Mouse (Mus musculus): ENCODE results near the gene Ap1m1. TPM values are rescaled to one million over a fixed set of nuclear protein-coding genes. Genes with fewer than 3 reads are reported as not detected.
A peak's percentile ranks its signal among the peaks of the same experiment; 100 is the strongest.

Gene Ap1m1
- 10 to 100 TPM; 21.4 to 22.4 TPM for total RNA-seq (2021)
- long read RNA-seq, experiment 1, transcript Ap1m1-201 (12 exons, 2,084 nt): major isoform, 26 of 28 reads
- long read RNA-seq, experiment 1, partial matches to known transcripts: 1 of 28 reads
- long read RNA-seq, experiment 1, other reads (novel, unspliced or antisense): 1 of 28 reads
- long read RNA-seq, experiment 2, transcript Ap1m1-201 (12 exons, 2,084 nt): major isoform, 31 of 39 reads
- long read RNA-seq, experiment 2, partial matches to known transcripts: 4 of 39 reads
- long read RNA-seq, experiment 2, other reads (novel, unspliced or antisense): 4 of 39 reads

DNA sequence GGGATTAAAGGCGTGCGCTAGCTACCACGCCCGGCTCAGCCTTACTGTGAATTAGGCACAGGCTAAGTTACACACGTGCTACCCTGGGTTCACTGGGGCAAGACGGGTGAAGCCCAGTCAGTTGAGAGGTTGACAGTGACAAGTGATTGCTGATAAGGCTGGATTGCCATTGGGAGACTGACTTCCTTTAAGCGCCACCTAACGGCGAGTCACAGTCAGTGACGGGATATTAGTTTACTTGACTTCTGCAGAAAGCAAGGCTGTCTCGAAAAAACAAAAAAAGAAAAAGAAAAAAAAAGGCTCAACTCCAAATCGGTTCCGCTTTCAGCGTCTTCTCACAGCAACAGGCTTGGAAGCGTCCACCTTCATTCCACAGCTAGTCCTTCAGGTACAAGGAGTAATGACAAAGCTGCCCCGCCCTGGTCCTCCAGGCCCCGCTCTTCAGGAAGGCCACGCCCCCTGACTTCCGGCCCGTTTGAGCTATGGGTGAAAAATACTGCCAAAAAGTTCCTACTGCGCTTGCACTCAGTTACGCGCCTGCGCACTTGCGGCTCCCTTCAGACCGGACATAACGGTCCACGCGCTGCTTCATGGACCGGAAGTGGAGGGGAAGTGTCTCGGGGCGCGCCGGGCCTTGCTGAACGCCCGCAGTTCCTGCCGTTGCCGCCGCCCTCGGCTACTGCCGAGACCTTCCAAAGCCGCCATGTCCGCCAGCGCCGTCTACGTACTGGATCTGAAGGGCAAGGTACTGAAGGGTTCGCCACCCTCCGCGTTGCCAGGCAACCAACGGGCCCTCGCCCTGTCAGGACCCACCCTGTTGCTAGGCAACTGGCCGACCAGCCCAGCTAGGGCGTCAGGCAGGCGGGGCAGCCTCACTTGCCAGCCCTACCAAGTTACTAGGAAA lies at the start of gene Ap1m1:
Ap1m1 (plus strand) TSS at position 520 of the 904 bp plus-strand sequence.
- intact Hi-C loops (cut with DNase I): no loop called here
- DNase-seq: peak; percentile 97

DNA sequence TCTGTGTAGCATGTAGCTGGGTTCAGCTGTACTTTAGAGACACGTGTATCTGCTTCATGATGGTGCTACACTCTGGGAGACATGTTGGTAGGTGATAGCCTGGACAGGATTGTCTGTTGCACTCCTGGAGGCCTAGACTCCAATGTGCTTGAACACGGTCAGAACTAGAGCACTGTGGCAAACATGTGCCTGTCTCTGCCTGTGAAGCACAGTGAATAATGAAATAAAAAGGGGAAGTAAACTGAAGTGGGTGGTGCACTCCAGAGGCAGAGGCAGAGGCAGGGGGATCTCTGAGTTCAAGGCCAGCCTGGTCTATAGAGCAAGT lies 49.6 kb upstream of the Ap1m1 start:
- no peak for DNase-seq
- intact Hi-C loops (cut with DNase I): no loop called here

DNA sequence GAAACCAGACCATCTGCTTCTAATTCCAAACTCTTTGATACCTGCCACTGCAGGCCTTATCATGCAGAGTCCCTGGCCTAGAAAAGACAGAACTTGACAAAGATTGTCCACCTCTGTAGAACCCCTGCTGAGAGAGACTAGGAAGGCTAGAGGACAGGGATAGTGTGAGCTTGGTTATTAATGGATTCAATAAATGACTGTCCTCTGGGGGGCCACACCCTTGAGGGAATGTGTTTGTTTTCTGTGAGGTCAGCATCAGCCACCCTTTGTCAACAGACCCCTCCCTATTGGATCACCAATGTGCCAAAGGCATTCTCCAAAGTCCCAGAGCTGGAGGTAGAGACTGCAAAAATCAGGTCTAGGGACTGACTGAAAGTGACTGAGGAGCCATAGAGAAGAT lies 47.8 kb upstream of the Ap1m1 start:
- DNase-seq: no peak
- intact Hi-C loops (cut with DNase I): no loop called here

DNA sequence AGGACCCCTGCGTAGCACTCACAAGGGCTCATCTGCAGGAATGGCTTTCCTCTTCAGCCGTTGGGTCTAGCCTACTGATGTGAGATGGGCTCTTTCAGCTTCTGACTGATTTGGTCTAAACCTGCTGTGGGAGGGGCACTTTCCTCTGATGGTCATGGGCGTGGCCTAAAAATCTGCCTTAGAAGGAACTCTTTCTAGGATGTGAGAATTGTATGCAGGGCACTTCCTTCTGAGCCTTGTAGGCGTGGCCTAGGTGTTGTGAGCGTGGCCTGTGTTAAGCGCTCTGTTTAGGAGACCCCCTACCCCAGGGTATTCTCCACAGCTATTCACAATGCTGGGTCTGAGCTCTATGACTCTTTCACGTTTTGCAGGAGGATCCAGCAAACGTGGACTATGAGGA lies 41.8 kb upstream of the Ap1m1 start:
- DNase-seq: no peak

DNA sequence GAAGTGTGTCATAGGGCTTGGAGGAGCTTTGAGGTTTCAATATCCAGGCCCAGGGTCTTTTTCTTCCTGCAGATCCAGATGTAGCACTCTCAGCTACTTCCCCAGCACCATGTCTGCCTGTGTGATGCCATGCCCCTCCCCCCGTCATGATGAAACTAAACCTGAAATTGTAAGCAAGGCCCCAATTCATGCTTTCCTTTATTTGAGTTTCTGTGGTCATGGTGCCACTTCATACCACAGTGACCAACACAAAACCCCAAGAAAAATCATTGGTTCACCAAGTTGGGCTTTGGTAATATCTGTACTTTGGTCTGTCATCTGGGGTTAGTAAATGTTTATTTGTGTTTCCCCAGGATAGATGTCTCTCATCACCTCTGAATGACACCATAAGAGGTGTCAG lies 31.2 kb upstream of the Ap1m1 start:
- intact Hi-C loops (cut with DNase I): no loop called here
- no peak for DNase-seq

More for the DNA sequence above, 41.8 kb upstream of the Ap1m1 start:
- intact Hi-C loops (cut with DNase I): no loop called here

DNA sequence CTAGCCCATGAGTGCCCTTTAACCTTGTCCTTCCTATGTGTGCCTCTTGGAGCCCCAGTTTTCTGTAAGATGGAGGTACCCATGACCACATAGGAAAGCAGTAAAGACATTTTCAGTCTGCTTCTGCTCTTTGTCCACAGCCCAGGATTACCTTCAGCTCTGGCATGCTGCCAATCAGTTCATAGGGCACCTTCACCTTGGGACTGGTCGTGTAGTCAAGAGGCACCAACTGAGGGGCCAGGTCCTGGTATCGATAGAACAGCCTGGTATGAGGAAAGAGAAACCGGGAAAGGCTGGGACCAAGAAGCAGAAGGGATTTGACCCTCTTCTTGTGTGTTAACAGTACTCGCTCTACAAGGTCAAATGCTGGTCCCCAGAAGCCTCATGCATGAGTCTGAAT lies 29.6 kb upstream of the Ap1m1 start:
- no peak for DNase-seq
- intact Hi-C loops (cut with DNase I): no loop called here

DNA sequence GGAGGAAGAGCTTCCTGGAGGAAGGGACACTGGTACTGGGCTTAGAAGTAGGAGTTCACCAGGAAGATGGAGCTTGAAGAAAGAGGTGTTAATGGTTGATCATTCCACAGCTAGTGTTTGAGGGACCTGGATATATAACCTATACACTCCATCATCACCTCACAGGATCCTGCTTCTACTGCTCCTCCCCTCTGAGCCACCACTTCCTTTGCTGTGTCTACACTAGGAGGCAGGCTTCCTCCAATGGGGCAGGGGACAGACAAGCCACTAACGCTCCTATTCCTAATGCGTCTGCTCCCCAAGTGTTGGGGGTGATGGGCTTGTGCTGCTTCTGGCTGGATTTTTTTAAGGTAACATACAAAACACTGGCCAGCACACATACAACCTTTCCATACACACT lies 29.1 kb upstream of the Ap1m1 start:
- intact Hi-C loops (cut with DNase I): no loop called here
- DNase-seq: no peak

DNA sequence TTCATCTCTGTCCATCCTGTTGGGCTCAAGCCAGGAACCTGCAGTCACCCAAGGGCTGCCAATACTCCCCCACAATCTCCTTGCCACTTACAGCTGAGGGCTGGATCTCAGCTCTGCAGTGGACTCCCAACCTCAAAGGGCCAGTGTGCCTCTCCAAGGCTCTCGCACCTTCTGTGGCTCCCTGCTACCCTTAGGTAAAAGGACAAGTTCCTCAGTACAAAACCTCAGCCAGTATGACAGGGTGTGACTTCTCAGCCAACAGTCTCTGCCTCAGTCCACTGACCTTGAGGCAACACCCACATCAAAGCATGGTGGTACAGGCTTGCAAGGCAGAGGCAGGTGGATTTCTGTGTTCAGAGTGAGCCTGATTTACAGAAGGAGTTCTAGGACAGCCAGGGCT lies 28.0 kb upstream of the Ap1m1 start:
- intact Hi-C loops (cut with DNase I): no loop called here
- no peak for DNase-seq

DNA sequence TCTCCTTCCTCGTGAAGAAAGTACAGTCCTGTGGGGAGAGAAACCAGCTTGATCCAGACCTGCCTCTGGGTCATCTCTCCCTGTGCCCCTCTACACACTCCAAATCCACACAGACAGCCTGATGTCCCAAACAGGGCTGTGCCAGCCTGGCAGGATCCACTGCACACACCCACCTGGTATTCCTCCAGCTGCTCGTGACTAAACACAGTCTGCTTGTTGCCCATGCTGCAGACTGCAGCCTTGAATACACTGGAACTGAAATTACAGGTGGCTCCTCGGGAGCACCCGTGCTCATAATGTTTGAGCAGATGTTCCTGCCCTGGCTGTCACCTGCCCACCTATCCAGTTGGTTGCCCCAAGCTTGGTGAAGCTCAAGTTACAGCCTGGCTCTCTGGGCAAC lies 27.1 kb upstream of the Ap1m1 start, which contains the start of gene Cib3:
Cib3 (minus strand) TSS at position 87 of the 400 bp plus-strand sequence.
- no peak for DNase-seq
- intact Hi-C loops (cut with DNase I): no loop called here

DNA sequence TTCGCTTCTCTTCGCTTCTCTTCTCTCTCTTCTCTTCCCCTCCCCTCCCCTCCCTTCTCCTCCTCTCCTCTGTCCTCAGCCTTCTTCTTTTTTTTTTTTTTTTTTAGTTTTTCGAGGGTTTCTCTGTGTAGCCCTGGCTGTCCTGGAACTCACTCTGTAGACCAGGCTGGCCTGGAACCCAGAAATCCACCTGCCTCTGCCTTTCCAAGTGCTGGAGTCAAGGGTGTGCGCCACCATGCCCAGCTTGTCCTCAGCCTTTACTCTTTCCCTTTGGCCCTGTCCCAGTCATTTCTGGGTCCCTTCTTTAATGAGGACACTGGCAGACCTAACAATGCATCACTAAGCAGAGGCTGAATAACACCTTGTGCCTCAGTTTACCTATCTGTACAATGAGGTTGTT lies 26.3 kb upstream of the Ap1m1 start, which contains the start of gene Gm11034:
Gm11034 (minus strand) TSS at position 101 of the 400 bp plus-strand sequence.
- intact Hi-C loops (cut with DNase I): no loop called here
- no peak for DNase-seq

DNA sequence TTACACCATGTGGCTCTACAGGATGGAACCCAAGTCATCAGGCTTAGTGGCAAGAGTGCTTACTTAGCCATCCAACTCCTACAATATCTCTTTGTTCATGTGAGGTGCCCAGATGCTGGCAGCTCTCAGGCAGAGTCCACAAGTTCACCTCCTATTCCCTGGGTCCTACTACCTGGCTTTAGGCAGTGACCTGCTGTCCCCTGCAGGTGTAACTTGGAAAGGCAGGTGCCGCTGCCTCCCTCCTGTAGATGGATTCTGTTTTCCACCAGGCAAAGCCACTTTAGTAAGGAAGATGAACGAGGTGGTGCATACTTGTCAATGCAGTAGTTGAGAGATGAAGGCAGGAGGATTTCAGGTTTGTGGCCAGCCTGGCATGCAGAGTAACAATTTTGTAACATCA lies 24.8 kb upstream of the Ap1m1 start:
- DNase-seq: no peak
- intact Hi-C loops (cut with DNase I): loop anchor here (5.0 kb wide), 1 partner anchor 33 kb away; no protein-coding TSS in a partner anchor

DNA sequence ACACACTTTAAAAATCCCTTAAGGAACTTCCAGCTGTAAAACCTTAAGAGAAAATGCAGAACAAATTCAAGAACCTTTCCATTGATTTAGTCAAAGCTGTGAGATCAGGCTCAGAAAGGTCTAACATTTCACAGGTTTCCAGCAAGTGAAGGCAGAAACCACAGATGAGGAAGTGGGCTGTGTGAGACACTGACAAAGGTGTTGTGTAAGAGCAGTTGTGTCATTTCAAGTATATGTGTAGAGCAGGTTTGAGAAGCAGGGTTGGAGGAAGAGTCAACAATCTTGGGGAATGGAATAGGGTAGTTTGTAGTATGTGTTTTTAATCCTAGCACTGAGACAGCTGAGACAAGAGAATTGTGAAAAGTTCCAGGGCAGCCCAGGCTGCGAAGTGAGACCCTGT lies 23.9 kb upstream of the Ap1m1 start:
- DNase-seq: no peak
- intact Hi-C loops (cut with DNase I): loop anchor here (5.0 kb wide), 1 partner anchor 34 kb away; no protein-coding TSS in a partner anchor

DNA sequence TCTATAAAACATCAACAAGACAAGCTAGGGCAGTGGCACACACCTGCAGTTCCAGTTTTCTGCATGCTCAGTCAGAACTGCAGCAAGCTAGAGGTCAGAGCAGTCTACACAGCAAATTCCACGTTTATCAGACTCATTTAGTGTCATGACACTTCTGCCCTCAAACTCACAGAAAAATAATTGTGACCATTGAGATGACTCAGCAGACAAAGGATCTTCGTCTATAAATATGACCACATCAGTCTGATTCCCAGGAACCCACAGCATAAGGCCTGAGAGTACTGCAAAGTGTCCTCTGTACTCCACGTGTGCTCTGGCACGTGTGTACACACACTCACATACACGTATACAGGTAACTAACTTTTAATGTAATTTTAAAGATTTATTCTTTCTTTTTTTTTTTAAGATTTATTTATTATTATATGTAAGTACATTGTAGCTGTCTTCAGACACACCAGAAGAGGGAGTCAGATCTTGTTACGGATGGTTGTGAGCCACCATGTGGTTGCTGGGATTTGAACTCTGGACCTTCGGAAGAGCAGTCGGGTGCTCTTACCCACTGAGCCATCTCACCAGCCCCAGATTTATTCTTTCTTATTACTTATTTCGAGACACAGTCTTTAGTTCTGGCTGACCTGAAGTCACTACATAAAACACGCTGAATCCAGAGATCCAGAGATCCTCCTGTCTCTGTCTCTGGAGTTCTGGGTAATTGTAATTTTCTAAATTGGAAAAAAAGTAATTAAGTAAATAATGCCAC lies 20.9 kb upstream of the Ap1m1 start:
- intact Hi-C loops (cut with DNase I): loop anchor here (5.0 kb wide), 1 partner anchor 37 kb away; no protein-coding TSS in a partner anchor

DNA sequence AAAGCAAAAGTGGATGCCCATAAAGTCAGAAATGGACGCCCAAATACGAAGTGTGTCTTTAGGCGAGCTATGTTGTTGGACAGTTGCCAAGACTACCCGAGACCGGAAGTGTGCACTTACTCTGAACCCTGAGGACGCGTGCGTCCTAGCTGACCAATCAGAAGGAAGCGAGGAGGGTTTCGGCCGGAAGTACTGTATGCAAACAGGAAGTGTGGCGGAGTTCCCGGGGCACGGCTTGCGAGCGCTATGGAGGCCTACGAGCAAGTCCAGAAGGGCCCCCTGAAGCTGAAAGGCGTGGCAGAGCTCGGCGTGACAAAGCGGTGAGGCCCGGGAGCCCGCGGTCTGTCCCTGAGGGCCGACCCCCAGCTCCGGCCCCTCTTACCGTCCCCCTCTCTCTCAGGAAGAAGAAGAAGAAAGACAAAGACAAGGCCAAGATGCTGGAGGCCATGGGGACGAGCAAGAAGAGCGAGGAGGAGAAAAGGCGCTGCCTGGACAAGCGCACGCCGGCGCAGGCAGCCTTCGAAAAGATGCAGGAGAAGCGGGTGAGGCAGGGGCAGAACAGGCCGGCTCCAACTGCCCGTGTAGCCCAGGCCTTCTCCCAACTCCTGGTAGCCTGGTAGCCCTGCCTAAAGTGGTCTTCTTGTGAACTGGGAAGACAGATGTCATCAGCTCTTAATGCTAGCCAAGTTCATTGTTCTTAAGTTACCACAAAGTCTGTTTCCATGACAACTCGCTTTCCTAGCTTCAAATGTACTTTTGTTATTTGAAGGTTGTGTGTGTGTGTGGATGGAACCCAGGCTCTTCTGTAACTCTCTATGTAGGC lies 20.1 kb upstream of the Ap1m1 start, which contains the start of gene Fam32a:
Fam32a (plus strand) TSS at position 190 of the 823 bp plus-strand sequence.
- DNase-seq: peak; percentile 72 to 80
- intact Hi-C loops (cut with DNase I): loop anchor here (5.0 kb wide), 1 partner anchor 37 kb away; no protein-coding TSS in a partner anchor

More for the DNA sequence above, 20.9 kb upstream of the Ap1m1 start:
- no peak for DNase-seq

DNA sequence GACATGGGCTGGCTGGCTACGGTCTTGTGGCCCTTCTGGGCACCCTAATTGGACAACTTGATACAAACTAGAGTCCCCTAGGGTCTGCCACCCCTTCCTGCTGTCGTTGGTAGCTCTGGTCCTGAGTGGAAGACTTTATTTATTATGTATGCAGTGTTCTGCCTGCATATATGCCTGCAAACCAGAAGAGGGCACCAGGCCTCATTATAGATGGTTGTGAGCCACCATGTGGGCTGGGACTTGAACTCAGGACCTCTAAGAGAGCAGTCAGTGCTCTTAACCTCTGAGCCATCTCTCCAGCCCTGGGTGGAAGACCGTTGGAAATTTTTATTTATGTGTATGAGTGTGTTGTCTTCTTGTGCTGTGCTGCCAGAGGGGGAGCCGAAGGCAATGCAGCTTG lies 19.1 kb upstream of the Ap1m1 start:
- no peak for DNase-seq
- intact Hi-C loops (cut with DNase I): no loop called here

DNA sequence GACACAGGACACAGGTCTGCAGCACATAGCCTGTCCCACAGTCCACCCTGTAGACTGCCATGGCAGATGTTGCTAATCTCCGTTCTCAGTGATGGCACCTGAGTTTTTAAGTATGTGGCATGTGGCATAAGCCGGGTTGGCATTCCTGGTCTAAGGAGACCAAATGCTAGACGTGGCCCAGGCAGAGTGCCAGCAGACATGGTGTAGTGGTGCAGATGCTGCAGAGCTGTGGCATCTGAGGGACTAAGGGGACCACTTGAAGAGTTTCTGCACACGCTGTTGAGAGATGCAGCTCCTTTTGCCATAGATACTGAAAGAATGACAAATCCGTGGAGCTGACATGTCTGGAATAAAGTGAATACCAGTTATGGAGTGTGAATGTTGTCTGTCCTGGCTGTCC lies 17.2 kb upstream of the Ap1m1 start:
- intact Hi-C loops (cut with DNase I): no loop called here
- no peak for DNase-seq

DNA sequence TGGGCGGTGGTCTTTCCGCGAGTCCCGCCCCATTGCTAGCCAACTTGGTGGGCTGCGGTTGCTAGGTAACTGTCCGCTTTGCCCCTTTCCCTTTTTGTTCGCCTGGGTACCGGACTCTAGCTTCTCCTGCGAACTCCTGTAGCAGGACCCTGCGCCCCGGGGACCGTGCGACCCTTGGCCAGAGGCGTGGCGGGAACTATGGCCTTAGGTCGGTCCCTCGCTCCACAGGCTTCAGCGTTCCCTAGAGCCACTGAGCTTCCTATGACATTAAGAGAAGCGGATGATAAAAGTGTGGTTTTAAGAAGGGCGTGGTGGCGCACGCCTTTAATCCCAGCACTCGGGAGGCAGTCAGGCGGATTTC lies 565 bp downstream of the Ap1m1 start:
- intact Hi-C loops (cut with DNase I): no loop called here
- DNase-seq: peak in 1 of 2 experiments; percentile 34

DNA sequence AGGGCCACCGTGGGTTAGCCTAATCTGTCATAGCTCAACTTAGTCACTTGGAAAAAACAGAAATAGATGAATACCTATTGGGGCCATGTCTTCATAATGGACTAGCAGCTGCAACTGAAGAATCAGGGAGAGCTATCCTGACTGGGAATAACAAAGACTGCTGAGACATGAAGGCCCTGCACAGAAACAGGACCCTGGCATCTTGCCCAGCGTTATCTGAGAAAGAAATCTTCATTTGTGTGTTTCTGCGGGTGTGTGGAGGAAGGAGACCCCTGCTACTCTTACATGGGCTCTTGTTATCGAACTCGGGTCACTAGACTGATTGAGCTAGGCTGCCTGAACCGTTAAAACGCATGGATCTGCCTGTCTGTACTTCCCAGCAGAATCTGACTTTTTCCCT lies 1.1 kb downstream of the Ap1m1 start:
- intact Hi-C loops (cut with DNase I): no loop called here
- DNase-seq: no peak

DNA sequence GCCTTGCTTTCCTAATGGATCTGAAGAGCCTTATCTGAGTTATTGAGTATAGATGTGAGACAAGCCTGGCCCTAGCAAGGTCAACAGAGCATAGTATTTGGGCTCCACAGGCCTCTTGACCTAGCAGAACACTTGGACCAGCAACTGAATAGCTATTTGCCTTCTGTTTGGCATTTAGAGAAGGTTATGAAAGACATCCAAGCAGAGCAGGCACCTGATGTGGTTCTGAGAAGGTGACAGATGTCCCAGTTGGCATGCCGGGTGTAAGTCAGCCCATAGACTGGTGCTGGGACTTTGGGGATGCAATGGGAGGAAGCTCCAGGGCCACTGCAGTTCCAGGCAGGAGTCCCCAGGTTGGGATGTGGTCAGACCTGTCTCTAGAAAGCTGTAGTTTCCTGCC lies 2.4 kb downstream of the Ap1m1 start:
- no peak for DNase-seq
- intact Hi-C loops (cut with DNase I): no loop called here

DNA sequence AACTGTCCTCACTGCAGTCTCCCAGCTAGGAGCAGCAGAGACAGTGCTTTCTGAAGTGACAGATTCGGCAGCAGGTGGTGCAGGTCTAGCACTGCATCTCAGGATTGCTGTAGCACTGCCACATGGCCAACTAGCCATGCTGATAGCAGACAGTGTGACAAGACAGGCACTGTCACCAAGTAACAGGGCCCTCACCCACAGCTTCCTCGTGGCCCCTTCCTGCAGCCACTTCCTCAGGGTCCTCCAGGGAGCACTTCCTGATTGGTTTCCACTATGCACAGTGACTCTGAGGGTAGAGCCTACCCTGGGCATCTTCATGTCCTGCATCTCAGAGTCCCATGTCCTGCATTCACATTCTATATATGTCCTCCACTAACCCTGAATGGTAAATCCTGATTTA lies 4.8 kb downstream of the Ap1m1 start:
- no peak for DNase-seq
- intact Hi-C loops (cut with DNase I): no loop called here
